ENCODE assay signal across 8 mouse cellular contexts in the genomic region with DNA sequence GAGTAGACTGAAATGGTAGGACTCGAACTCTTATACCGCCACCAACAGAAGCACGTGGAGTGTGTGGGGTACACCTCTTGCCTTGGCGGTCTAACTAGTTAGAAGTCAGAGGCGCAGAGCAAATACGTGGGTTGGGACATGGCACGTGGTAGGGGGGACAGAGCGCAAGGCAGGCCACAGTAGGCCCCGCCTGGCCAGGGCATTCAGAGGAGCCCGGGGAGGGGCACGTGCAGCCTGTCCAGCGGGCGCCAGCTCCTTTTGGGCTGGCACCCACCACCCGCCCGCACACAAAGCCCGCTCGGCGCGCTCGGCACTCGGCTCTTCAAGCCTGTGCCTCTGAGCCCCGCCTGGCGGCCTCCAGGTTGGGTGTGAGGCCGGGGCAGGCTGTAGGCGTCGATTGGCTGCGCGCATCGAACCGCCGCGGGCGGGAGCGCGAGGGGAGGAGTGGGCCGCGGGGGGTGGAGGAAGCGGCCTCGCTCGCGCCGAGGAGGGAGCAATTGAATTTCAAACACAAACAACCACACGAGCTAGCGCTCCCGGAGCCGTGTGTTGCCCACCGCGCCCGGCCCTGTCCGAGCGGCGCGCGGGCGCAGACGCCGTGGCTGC. TPM values are rescaled to one million over a fixed set of nuclear protein-coding genes. Genes with fewer than 3 reads are reported as not detected.
DNase-seq lines count a peak whose midpoint lies in the region; ATAC-seq lines count a peak whose summit lies in the region.

A gene (plus strand): TSS at position 442 of the 606 bp plus-strand sequence.

- ATAC-seq in hindbrain, embryonic 11.5 days (ENCODE audit: low FRiP score), result peak; percentile 93

- WGBS in hindbrain, embryonic 11.5 days, result 2% methylated on average over 56 of the region's 57 CpGs

- H3K4me3 ChIP-seq in hindbrain, embryonic 11.5 days (ENCODE audit: low read depth, low read length), result peak within 1 kb of the TSS; percentile 79

- H3K9me3 ChIP-seq in hindbrain, embryonic 11.5 days (ENCODE audit: control insufficient read depth, low read length), result no peaks in the 10 kb centered on the region

- DNase-seq in MN1 (ENCODE audit: low spot score), result peak; percentile 99
- DNase-seq in cerebellum, adult 9-10 months, result peak; percentile 93
- DNase-seq in frontal cortex, adult 2 months (ENCODE audit: extremely low spot score in 1 of 2, low spot score in 1 of 2), result peak; percentile 88 to 93
- DNase-seq in hindbrain, embryonic 11.5 days (ENCODE audit: low spot score), result peak; percentile 97
- peak; percentile 90 to 94 for DNase-seq in layer of hippocampus, postnatal 10 days (ENCODE audit: low spot score in 2 of 2)
- peak; percentile 97 for DNase-seq in lung, postnatal 10 days
- DNase-seq in ovary, postnatal 36 days (ENCODE audit: low spot score), result peak; percentile 96
- peak; percentile 95 for DNase-seq in thymus, postnatal 25 days

- no peaks in the 10 kb centered on the region for H3K27me3 ChIP-seq in hindbrain, embryonic 11.5 days (ENCODE audit: control insufficient read depth, insufficient read depth, low read length)

- H3K36me3 ChIP-seq in hindbrain, embryonic 11.5 days (ENCODE audit: control insufficient read depth, insufficient read depth, low read length), result no peaks in the 10 kb centered on the region

- peak within 1 kb of the TSS; percentile 88 for H3K4me2 ChIP-seq in hindbrain, embryonic 11.5 days (replicated peaks; ENCODE audit: low read depth, low read length)

- H3K27ac ChIP-seq in hindbrain, embryonic 11.5 days (ENCODE audit: low read depth, low read length), result peak within 1 kb of the TSS; percentile 94

- H3K4me1 ChIP-seq in hindbrain, embryonic 11.5 days (replicated peaks; ENCODE audit: control insufficient read depth, insufficient read depth, low read length), result peaks cover 14% of the 10 kb centered on the region

- H3K9ac ChIP-seq in hindbrain, embryonic 11.5 days (ENCODE audit: low read depth, low read length), result peak within 1 kb of the TSS; percentile 94

RNA-seq across cellular contexts. Expression of the gene that starts here (rescaled TPM):
- 171 and 183 TPM in 2 replicates for polyA plus RNA-seq in frontal cortex, adult 2 months (2012; rRNA removed)
- 202 and 246 TPM in 2 replicates for polyA plus RNA-seq in hindbrain, embryonic 11.5 days (2014; fragmentation: Nextera tagmentation; extraction: Ambion mirVana)
- 100 to 1,000 TPM; 121 to 125 TPM for total RNA-seq in layer of hippocampus, postnatal 10 days (2021)

Comparison
In these comparisons a context has a peak if more than half of its experiments do, and no peak if none do; other contexts are left out.
1. Peak in every context shown above with its lines: DNase-seq, ATAC-seq, H3K4me3 ChIP-seq and H3K27ac ChIP-seq.